Mouse (Mus musculus): ENCODE data around the gene Zfp60.
"Not testable (repeated sequence)": the region's sequence is repeated elsewhere in the genome, so short reads cannot be mapped to it uniquely, and the experiment has no call there.

Gene Zfp60

DNA sequence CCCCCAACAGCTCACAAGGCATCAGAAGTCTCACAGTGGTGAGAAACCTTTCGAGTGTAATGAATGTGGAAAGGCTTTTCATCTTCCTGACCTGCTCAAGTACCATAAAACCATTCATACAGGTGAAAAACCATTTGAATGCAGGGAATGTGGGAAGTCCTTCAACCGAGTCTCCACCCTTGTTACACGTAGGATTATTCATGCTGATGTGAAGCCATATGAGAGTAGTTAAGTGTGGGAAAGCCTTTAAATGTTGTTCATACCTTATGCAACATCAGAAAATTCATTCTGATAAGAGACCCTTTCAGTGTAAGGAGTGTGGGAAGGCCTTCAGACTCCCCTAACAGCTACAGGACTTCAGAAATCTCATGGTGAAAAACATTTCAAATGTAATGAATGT is 62.7 kb downstream of the Zfp60 start:
- not testable (repeated sequence) for DNase-seq (ENCODE audit: low spot score)

DNA sequence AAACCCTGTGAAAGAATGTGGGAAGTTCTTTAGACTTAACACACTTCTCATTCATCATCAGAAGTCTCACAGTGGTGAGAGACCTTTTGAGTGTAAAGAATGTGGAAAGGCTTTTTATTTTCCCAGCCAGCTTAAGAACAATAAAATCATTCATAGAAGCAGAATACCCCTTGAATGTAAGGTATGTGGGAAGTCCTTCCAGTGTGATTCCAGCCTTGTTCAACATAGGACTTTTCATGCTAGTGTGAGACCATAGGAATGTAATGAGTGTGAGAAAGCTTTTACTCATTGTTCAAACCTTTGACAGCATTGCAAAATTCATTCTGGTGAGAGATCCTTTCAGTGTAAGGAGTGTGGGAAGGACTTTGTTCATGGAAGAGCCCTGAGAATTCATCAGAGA is 63.4 kb downstream of the Zfp60 start:
- DNase-seq (ENCODE audit: low spot score) = no peak

DNA sequence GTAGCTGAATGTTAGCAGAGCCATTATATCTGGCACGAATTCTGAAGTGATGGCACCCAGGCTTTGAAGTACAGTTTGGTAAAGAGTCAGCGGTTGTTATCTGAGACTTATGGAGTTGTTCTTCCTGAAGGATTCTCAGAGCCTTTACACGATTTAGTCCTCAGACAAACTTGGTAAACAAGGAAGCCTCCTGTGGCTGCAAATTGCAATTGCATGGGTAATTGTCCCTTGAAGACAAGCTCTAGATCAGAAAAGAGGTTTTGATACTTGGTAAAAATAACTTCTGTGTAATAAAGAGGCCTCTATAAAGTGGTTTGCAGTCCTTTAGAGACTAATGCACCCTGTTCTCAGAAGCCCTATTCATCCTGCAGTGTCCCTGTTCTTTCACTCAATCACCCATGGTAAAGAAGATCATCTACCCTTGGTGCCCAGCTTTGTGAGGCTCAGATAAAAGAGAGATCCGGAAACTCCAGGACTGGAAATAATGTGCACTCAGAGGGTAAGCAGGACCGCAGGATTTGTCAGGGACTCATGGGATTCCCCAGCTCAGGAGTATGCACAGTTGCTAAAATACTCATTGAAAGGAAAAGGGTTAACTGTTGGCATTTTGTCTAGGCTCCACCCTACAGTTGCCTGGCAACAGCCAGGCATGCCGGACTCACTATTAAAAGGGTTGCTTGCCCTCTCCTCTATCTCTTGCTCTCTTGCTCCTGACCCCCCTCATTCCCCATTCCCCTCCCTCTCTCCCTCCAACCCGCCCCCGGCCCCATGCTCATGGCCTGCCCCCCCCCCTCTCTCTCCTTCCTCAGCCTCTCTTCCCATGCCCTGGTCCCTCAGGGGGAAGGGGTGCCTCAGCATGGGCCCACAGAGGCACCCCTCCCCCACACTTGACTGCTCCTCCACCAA is 67.0 kb downstream of the Zfp60 start:
- no peak for DNase-seq (ENCODE audit: low spot score)

DNA sequence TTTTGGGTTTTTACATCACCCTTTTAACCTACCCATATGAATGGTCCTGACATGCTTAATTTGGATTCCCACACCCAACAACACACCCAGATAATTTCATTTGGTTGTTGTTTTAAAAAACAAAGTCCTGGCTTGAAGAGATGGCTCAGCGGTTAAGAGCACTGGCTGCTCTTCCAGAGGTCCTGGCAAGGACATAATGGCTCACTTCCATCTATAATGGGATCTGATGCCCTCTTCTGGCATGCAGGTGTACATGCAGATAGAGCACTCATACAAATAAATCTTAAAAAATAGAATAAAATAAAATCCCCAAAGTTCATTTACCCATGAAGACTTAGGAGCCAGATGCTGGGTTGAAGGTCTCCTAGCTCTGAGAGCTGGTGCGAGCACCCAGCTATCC is 69.9 kb downstream of the Zfp60 start:
- no peak for DNase-seq (ENCODE audit: low spot score)

DNA sequence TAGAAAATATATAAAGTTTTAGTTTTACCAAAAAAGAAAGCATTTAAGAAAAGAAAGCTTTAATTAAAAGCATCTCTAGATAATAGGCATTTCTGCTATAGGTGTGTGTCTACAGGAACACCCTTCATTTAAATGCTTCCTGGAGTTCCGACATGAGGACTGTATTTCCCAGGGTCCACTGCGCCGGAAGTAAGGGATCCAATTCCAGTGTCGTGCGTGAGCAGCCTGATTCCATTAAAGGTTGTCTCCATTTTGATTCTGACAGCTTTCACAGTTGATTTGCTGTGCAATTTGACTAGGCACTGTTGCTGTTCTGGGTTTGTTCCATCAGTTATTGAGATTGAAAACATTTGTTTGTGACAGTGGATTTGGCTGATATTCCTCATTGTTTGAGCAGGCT is 71.8 kb downstream of the Zfp60 start:
- DNase-seq (ENCODE audit: low spot score) = no peak
